Mouse (Mus musculus): ENCODE results near the gene B130006D01Rik.
"Not testable (repeated sequence)": the region's sequence is repeated elsewhere in the genome, so short reads cannot be mapped to it uniquely, and the experiment has no call there.

Gene B130006D01Rik

GRCm38 (mm10) chr11:95713225-95713810 is 10.1 kb upstream of the B130006D01Rik start:
- DNase-seq (ENCODE audit: extremely low read depth, low read depth) = no peak

GRCm38 (mm10) chr11:95713811-95714241 is 9.6 kb upstream of the B130006D01Rik start:
- DNase-seq (ENCODE audit: extremely low read depth, low read depth) = peak; percentile 39

DNA sequence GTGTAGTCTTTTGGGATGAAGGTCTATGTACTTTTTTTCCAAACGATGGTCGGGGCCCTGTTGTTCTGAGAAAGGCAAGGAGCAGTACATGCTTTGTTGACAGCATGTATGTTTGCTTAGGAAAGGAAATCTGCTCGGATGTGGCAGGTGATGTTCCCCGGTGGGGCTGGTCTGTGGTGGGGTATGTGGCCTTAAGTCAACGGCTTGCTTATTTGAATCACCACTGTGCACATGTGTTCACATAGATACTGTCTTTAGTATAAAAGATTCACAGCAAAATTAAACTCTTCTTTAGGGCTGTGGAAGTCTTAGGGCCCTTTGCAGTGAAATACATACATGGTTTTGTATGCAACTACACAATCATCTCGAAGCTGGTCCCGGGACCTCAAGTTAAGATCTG is 9.0 kb upstream of the B130006D01Rik start:
- DNase-seq (ENCODE audit: extremely low read depth, low read depth) = no peak

- DNase-seq (ENCODE audit: extremely low read depth, low read depth) = no peak
Measured at GRCm38 (mm10) chr11:95716136-95716535, 7.3 kb upstream of the B130006D01Rik start.

DNA sequence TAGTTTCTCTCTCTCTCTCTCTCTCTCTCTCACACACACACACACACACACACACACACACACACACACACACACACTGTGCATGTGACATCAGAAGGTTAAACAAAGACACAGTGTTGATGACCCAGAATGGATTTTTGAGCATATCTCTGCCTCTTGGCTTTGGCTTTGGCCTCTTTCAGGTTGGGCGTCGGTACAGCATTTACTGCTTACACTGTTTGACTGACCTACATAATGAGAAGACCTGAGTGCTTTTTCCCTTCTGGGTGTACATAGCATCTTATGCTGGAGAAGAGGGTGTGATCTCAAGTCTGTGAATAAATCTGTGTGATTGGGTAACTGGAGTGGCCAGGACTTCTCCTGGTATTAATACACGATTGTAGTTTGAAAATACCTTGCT is 4.0 kb upstream of the B130006D01Rik start:
- no peak for DNase-seq (ENCODE audit: extremely low read depth, low read depth)

DNA sequence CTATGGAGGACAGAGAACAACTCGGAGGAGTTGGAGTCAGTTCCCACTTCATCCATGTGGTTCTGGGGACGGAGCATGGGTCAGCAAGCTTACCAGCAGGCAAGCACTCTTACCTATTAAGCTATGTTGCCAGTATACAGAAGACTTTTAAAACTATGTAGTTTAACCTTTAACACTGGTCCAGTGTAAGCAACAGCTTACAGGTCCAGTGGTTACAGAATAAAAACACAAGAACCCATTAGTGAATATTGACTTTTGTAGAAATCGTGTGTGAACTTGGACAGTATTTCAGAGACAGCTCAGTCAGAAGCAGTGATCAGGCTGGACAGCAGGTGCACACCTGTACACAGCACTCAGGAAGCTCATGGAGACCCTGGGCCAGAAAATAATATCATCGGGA is 1.1 kb downstream of the B130006D01Rik start:
- DNase-seq (ENCODE audit: extremely low read depth, low read depth) = no peak

DNA sequence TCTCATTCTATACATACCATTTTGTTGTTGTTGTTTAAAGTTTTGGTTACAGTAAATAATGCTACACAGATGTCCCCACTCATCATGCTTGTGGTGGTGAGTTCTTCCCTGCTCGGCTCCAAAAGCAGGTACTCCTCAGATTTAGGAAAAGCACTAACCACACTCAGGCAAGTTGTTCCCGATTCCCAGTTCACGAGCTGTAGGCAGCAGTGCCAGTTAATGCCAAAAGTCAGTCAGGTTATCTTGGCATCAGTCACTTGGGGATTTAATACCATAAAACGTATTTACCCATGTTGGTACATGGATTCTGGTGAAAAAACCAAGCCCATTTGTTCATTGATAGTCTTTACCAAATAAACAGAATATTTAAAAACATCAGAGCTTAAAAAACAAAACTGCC is 2.8 kb downstream of the B130006D01Rik start:
- no peak for DNase-seq (ENCODE audit: extremely low read depth, low read depth)

DNA sequence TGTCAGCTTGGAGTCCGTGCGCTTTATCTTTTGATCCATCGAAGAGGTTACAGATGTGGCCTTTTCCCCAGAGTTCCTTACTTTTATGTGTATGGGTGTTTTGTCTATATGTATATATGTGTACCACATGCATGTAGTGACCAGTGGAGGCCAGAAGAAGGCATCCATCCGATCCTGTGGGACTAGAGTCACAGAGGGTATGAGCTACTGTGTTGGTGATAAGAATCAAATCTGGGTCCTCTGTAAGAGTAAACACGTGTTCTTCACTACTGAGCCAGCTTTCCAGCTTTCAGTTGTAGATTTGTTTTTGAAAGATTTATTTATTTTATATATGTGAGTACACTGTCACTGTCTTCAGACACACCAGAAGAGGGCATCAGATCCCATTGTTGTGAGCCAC is 4.6 kb downstream of the B130006D01Rik start:
- DNase-seq (ENCODE audit: extremely low read depth, low read depth) = no peak

GRCm38 (mm10) chr11:95728916-95729907 is 5.8 kb downstream of the B130006D01Rik start:
- no peak for DNase-seq (ENCODE audit: extremely low read depth, low read depth)

- no peak for DNase-seq (ENCODE audit: extremely low read depth, low read depth)
Measured at GRCm38 (mm10) chr11:95734485-95734884, 11.1 kb downstream of the B130006D01Rik start.

GRCm38 (mm10) chr11:95737811-95738210 is 14.4 kb downstream of the B130006D01Rik start:
- DNase-seq (ENCODE audit: extremely low read depth, low read depth) = no peak

DNA sequence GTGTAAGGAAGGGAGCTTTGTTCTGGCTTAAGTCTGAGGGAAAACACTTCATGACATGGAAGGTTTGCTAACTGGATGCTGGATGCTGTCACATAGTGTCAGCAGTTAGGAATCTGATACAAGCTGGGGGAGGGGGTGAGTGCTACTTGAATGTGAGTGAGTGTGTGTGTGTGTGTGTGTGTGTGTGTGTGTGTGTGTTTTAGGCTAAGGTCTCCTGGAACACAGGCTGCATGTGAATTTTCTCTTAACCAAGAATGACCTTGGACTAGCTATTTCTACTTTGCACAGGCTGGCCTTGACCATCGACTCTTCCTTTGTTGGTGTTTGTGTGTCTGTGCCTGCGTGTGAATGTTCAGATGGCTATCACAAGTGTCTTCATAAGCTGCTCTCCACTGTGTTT is 21.1 kb downstream of the B130006D01Rik start:
- no peak for DNase-seq (ENCODE audit: extremely low read depth, low read depth)

- DNase-seq (ENCODE audit: extremely low read depth, low read depth) = no peak
Measured at GRCm38 (mm10) chr11:95746821-95747220, 23.4 kb downstream of the B130006D01Rik start.

DNA sequence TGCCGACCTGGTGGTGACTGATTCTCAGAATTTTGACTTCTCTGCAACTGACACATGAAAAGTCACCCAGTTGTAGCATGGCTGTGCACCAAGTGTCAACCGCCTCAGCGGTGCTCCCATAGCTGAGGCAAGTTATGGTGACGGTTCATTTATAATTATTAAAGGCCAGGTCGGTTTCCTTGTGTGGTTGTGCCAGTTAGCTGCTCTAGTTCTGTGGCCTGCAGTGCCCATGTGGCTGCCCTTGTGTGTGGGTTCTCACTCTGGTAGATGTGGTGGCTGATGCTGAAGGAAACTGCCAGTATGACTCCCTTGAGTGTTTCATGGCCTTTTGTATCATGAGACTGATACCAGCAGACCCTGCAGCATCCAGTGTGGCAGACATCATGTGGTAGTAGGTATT is 24.9 kb downstream of the B130006D01Rik start:
- DNase-seq (ENCODE audit: extremely low read depth, low read depth) = no peak

DNA sequence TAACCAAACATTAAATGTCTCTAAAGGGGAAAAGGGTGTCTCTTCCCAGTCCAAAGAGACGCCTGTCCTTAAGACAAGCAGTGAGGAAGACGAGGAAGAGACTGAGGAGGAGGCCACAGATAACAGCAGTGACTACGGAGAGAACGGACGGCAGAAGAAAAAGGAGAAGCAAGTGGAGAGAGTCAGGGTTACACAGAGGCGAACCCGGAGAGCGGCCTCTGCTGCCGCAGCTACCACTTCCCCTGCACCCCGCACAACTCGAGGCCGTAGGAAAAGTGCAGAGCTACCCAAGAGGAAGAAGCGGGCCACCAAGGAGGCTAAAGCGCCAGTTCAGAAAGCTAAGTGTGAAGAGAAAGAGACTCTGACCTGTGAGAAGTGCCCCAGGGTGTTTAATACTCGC is 26.2 kb downstream of the B130006D01Rik start:
- DNase-seq (ENCODE audit: extremely low read depth, low read depth) = peak; percentile 72

DNA sequence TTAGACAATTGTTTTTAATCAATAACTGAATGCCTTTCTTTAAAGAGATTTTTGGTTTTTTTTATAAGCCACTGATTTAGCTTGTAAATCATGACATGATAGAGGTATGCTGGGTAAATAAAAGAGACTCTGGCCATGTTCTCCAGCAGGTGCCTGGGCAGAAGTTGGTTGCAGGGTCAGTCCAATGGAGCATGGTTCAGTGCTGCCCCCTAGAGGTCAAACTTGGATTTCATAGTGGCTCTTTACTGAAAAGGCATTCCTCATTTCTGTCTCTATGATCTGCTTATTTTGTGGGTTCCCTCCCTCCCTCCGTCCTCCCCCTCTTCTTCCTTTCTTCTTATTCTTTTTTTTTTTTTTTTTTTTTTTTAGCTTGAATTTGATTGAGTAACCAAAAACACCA is 27.6 kb downstream of the B130006D01Rik start:
- peak; percentile 36 for DNase-seq (ENCODE audit: extremely low read depth, low read depth)

GRCm38 (mm10) chr11:95755137-95755536 is 31.8 kb downstream of the B130006D01Rik start:
- not testable (repeated sequence) for DNase-seq (ENCODE audit: extremely low read depth, low read depth)

GRCm38 (mm10) chr11:95760521-95760920 is 37.1 kb downstream of the B130006D01Rik start:
- DNase-seq (ENCODE audit: extremely low read depth, low read depth) = no peak

- DNase-seq (ENCODE audit: extremely low read depth, low read depth) = no peak
Measured at GRCm38 (mm10) chr11:95762996-95763395, 39.6 kb downstream of the B130006D01Rik start.

DNA sequence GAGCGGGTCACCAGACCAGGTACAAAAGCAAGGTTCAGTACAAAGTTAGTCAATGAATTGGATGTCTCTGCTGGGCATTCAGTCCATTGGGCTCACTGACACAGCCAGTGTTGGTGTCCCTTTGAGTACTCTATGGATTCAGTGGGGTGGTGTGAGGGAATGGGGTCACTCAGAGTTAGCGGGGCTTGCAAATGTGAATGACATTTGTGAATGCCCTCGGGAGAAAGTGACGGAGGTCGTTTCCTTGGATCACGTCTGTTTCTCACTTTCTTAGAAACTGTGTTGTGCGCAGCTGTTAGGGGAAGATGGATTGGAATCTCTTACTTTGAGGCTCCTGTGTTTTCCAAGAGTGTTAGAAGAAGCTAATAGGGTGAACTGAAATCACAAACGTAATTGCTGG is 41.4 kb downstream of the B130006D01Rik start:
- no peak for DNase-seq (ENCODE audit: extremely low read depth, low read depth)

DNA sequence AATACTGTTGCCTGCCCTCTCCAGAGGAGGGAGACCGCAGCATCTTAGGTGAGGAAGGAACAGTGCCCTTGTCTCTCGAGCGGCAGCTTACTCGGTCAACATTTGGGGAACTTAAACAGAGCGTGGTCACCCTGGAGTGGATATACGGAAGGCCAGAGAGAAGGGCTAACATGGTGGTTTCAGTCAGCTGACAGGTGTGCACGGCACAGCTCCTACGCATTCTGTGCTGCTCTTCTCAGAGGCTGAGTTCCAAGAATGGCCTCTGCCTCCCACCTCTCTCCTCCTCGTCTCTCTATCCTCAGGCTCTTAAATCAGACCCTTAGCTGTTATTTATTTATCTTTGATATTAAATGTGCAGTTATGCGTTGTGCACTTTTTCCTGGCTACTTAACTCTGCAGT is 41.9 kb downstream of the B130006D01Rik start:
- DNase-seq (ENCODE audit: extremely low read depth, low read depth) = no peak

DNA sequence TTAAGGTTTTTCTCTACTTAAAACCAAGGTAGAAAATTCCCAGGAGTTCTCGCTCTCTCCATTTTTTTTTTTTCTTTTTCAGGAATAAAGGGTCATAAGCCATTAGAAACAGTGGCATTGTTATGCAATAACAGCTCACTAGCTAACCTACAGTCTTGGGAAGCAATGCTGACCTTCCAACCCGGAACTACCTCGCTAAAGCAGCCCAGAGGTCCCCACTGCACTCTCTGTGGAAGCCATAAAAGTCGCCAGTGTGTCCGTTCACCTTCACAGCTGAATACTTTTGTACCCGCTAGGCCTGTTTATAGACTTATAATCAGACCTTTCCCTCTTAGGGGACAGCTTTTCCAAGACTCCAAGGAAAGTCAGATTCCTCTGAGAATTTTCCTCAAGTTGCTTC is 44.9 kb downstream of the B130006D01Rik start:
- DNase-seq (ENCODE audit: extremely low read depth, low read depth) = no peak

- DNase-seq (ENCODE audit: extremely low read depth, low read depth) = no peak
Measured at GRCm38 (mm10) chr11:95769208-95769607, 45.8 kb downstream of the B130006D01Rik start.
